Mouse (Mus musculus) liver, postnatal 0 days (tissue): ENCODE measurements around the gene Mef2a.

Source experiments
- CTCF ChIP-seq: sonication (generic); IDR thresholded peaks from 2 replicates; pipeline ENCODE4 v1.5.1; 2016; ENCODE audit warnings: antibody characterized with exemption, low read depth
- EP300 ChIP-seq: IDR thresholded peaks from 2 replicates; pipeline ENCODE4 v1.6.1; 2016; ENCODE audit warnings: antibody characterized with exemption, low read depth, mild to moderate bottlenecking

GRCm38 (mm10) chr7:67291356-67291755 is 81.3 kb downstream of the Mef2a start:
- no peak for TF ChIP-seq CTCF
- TF ChIP-seq EP300 = no peak
